Mouse (Mus musculus): ENCODE measurements around the gene Twf2.

The Twf2 gene

DNA sequence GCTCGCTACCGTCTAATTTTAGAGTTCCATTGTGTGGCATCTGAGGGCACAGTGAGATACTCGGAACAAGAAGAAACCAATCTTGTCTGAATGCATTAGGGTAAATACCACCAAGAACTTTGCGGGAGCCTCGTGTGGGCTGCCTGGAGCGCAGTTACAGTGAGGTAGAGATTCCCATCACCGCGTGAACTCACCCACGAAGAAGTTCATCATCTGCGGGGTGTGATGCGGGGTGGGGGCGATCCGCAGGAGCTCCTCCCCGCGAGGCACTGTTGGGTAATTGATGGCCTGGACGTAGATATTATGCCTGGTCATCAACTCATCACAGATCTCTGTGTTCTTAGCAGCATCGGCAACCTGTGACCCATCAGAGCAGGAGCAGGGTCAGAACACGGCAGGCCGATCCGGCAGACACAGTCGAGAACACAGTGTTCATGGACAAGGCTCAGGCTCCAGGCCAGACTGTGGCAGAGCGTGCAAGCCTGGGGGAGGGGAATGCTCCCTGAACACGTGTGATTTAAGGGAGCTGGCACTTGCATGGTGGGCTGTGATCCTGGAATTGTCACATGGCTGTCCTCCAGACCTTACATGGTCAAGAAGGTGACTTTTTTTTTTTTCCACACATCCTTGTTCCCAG lies 32.4 kb downstream of the Twf2 start:
- ATAC-seq (ENCODE audit: insufficient number of reproducible peaks, low FRiP score, low TSS enrichment): no peak

DNA sequence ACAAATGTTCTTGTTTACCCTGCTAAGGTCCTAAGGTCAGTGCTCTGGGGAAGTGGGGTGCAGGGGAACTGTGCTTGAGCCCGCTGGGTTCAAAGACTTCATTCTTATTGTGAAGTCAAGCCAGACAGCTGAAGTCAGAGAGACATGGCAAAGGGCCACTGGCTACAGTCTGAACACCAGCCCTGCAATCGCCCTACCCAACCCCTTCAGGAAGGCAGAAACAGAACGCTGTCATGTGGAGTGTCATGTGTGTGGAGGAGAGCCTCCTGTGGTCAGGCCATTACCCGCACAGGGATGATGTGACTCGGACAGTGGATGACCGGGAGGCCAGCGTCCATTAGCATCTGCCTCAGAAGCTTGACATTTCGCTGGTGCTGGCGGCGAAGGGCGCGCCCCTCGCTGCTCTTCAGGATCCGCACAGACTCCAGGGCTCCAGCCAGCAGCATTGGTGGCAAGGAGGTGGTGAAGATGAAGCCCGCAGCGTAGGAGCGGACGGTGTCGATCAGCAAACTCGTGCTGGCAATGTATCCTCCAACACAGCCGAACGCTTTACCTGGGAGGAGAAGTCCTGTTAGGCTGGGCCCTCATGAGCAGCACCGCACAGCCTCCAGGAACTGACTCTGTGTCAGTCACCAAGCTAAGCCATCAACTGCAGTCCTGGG lies 33.4 kb downstream of the Twf2 start:
- ATAC-seq (ENCODE audit: insufficient number of reproducible peaks, low FRiP score, low TSS enrichment): no peak

DNA sequence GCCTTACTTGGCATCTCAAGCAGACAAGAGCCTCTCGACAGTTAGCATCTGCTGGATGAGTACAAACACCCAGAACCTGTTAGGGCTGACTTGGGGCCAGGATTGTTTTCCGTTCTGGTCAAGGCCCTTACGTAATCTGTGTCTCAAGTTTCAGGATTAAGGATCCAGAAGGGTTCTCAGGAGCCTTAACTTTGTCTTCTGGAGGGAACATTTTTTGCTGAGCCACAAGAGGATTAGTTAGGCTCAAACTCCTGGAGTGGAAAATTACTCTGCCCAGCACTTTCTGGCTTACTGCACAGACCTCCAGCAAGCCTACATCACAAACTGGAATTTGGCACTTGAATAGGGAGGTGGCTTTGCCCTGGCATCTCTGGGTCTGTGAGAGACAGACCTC lies 33.9 kb downstream of the Twf2 start:
- no peak for ATAC-seq (ENCODE audit: insufficient number of reproducible peaks, low FRiP score, low TSS enrichment)

DNA sequence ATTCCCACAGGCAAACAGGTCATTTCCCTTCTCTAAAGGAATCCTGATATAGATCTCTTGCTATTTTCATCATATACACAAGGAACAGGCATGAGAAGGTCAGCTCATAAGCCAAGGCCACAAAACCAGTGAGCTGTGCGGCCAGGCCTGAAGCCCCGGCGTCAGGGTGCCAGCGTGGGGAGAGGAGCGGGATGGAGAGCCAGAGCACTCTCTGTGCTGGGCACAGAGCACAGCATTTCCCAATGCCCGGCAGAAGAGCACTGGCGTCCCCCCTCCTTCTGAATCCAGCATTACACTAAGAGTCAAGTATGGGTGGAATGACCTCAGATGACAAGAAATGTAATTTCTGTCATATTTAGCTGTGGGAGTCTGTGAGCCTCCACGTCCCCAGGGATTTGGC lies 34.5 kb downstream of the Twf2 start:
- no peak for ATAC-seq (ENCODE audit: insufficient number of reproducible peaks, low FRiP score, low TSS enrichment)

DNA sequence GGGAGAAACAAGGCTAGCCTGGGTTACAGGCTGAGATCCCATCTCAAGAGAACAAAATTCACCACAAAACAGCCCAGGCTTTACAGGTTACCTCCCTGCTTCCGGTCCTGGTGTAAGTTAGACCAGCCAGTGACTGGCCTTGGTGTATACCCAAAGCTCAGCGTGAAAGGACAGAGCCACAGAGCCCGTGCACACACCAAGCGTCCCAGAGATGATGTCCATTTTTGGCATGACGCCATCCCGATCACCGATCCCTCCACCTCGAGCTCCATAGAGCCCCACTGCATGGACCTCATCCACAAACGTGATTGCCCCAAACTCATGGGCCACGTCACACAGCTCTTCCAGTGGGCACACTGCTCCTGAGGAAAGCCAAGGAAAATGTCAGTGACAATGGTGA lies 35.0 kb downstream of the Twf2 start:
- no peak for ATAC-seq (ENCODE audit: insufficient number of reproducible peaks, low FRiP score, low TSS enrichment)

DNA sequence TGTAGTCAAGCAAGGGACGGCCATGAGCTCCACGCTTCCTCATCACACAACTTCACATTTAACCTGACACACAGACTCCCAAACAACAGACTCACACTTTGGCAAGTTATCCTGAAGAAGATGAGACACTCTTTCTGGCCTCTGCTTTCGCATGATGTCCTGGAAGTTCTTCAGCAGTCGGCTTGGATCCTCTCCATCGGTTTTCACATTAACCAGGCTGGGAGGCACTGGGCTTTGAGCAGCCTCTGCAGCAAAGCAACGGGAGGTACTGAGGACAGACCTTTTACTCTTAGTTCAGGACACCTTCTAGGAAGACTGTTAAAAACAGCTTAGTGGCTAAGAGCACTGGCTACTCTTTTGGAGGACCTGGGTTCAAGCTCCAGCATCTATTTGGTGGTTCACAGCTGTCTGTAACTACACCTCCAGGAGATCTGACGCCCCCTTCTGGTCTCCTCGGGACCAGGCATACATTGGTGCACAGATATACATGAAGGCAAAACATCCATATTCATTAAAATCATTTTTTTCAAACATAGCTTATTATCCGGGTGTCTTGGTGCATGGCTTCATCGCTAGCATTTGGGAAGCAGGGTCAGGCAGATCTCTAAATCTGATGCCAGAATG lies 38.7 kb downstream of the Twf2 start:
- no peak for ATAC-seq (ENCODE audit: insufficient number of reproducible peaks, low FRiP score, low TSS enrichment)

DNA sequence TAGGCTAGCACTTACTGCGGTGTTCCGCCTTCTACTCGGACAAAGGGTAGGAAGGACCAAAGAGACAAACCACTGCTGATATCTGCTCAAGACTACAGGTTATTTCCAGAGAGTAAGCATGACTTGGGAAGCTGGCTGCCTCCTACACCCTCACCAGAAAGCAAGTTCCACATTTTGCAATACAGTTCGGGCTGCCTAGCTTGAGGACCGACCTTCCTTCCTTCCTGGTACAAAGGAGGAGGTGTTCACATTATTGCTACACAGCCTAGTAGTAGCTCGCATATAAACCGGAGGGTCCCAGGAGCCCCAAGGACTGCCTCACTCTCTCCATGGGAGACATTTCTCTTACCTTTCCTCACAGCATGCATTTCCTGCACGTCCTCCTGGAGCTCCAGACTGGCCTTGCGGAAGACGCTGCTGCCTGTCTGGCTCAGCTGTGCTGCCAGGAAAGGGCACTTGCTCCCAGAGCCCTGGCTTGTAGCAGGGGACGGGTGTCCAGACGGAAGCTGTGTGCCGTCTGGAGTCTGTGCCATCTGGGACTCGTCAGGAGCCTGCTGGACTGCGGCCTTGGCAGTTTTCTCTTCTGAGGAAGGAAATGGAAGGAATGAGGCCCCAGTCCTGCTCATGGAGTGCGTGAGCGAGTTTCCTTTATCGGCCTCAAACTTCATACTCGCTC lies 40.0 kb downstream of the Twf2 start:
- peak; percentile 76 for ATAC-seq (ENCODE audit: insufficient number of reproducible peaks, low FRiP score, low TSS enrichment)

DNA sequence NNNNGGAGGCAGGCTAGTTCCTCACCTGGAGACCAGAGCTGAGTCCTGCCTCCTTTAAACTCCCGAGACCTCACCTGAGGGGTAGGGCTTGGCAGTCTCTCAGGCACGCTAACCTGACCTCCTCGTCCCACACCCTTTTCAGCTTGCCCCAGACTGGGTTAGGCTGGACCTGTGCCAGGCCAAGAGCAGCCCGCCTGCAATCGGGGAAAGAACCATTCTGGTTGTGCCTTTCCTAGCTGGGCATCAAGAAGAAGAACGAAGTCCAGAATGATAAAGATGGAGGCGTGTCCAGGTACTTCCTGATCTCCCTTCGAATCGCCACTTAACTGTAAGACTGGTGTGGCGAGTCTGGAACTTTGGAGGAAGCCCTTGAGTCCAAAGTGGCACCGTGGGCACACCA lies 46.6 kb downstream of the Twf2 start:
- ATAC-seq (ENCODE audit: insufficient number of reproducible peaks, low FRiP score, low TSS enrichment): no peak

DNA sequence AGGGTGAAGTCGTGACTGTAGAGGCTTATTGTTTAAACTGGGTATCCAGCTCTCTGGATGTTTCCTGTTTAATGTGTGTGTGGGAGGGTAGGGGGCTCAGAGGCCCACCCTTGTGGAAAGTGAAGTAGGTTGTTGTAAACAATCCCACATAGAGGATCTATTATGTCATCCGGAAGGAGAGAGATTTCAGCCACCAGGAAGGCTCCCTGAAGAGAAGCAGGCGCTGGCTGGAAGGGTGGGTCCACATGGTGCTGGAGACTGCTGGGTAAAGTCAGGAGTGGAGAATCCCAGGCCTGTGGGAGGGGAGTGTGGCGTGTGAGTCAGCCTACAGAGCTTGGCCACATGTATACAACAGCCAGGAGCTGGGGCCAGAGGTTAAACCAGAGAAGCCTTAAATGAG lies 47.3 kb downstream of the Twf2 start:
- ATAC-seq (ENCODE audit: insufficient number of reproducible peaks, low FRiP score, low TSS enrichment): no peak

DNA sequence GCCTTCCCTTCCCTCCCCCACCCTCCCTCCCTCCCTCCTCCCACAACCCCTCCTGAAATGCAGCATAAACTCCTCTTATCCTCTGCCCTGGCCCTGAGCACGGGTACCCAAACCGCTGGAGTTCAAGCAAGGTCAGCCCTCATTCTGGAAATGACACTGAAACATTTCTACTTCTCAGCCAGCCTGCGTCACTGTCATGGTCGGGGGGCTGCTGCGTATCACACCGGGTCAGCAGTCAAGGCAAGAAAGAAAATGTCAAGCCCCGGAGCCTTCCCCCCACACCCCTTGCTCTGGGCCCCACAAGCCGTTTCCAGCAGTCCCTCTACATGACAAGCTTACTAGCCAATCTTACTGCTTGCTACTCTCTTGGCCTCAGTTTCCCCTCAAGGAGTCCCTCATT lies 48.2 kb downstream of the Twf2 start:
- ATAC-seq (ENCODE audit: insufficient number of reproducible peaks, low FRiP score, low TSS enrichment): no peak

DNA sequence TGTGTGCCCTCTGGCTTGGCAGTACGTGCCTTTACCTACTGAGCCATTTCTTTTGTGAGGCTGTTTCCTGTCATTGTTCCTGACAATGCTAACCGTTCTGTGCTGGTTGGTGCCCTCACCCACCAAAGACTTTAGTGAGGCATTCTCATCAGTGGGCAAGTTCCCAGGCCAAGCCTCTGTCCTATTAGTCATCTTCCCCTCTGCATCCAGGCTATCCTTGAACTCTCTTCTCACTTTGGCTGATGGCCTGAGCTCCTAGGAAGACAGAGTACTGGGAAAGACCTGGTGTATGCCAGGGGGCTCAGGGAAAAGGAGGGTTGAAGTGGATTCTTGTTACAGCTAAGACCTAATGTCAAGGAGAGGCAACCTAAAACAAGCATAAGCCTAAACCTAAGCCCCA lies 51.1 kb downstream of the Twf2 start:
- ATAC-seq (ENCODE audit: insufficient number of reproducible peaks, low FRiP score, low TSS enrichment): no peak

DNA sequence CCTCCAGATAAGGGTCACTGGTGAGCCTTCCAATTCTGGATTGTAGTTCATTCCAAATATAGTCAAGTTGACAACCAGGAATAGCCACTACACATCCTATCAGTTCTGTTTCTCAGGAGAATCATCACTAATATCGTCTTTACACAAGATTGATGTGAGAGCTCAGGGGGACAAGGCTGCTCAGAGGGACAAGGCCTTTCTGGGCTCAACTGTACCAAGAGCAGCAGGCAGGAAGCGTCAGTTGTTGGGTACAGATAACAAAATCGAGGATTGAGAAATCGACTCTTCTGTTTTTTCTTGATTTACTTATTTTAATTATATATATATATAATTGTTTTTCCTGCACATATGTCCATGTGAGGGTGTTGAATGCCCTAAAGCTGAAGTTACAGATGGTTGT lies 55.5 kb downstream of the Twf2 start:
- no peak for ATAC-seq (ENCODE audit: insufficient number of reproducible peaks, low FRiP score, low TSS enrichment)

DNA sequence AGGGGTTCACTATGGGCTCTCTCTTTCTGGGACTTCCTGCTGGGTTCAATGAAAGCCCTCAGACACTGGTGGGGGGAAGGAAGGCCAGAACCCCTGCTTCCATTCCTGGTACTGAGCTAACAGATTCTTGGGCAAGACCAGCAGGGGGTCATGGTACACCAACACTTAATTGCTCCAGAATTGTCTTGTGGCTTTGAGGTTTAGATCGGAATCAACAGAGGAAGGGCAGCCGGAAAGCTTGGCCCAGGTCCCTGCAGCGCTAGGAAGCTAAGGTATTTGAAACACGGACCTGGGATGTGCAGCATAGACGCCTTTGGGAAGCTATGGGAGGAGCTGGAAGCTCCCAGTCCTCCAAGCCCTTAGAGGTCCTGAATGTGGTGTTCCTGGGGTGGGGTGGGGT lies 56.1 kb downstream of the Twf2 start:
- ATAC-seq (ENCODE audit: insufficient number of reproducible peaks, low FRiP score, low TSS enrichment): no peak

DNA sequence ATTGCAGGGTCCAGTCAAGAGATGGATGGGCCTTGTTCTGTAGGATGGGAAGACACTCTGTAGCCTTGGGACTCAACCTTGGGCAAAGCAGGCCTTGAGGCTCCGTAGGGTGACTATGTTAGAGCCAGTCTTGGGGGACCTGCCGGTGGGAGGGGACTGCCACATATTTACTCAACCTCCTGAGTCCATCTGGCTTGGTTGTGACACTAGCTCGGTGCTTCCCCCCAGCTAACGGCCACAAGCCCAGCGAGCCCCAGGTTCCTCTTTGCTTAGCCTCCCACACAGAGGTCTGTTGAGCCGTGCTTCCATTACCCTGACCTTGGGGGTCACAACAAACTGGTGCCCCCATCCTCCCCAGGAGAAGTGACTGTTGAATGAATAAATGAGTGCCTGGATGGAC lies 58.1 kb downstream of the Twf2 start:
- no peak for ATAC-seq (ENCODE audit: insufficient number of reproducible peaks, low FRiP score, low TSS enrichment)

DNA sequence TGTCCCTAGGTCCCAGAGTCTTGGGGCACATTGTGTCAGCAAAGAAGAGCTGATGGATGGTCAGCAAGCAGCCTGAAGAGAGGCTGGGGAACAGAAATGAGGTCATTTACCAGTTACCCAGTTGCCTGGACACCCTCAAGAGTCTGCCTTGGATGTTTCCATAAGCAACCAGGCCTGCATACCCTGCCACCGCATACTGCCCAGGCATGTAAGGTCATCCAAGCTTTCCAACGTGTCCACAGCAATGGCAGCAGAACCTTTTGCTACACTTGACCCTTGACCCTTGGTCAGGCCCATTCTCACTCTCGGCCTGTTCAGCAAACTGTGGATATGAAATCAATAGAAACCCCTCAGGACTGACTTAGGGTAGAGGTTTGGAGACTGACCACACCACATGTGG lies 58.6 kb downstream of the Twf2 start:
- no peak for ATAC-seq (ENCODE audit: insufficient number of reproducible peaks, low FRiP score, low TSS enrichment)

DNA sequence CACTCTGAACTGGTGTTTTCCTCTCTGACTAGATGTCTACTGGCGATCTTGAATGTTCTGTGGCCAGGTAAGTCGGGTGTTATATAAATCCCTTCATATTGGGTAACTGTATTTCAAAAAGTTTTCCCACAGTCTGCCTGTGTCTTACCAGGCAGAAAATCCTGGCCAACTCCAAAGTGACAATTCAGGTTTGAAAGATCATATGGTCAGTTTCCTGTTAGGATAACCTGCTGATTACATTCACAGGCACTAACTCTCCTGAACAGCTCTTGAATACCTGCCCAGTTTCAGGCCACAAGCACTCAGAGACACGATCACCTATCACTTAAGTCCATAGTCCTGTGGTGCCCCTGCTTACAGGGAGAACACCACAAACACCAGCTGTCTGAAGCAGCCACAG lies 59.2 kb downstream of the Twf2 start:
- no peak for ATAC-seq (ENCODE audit: insufficient number of reproducible peaks, low FRiP score, low TSS enrichment)

DNA sequence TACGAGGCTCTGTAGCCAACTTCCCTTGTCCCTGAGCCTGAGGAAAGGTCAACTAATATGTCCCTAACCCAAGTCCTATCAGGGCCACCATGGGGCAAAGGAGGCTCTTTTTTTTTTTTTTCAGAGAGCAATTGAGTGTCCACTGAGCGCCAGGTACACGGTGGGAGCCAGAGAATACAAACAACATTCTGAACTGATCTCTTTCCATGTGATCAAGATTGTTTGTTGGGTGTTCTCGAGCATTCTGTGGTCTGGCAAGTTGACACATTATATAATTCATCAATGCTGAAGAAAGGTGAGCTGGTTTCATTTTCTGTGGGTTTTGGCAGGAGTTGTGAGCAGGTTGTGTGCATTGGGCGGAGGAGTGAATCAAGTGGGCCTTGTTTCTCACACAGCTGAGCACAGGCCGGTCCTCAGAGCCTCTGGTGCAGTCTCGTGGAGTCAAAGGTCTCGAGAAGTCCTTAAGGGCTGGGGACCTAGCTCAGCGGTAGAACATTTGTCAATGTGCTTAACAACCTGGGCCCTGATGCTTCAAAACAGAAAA lies 60.5 kb downstream of the Twf2 start:
- no peak for ATAC-seq (ENCODE audit: insufficient number of reproducible peaks, low FRiP score, low TSS enrichment)

Data from cerebellum, adult (tissue).